Mouse (Mus musculus): ENCODE measurements around the gene Gbx1. TPM values are rescaled to one million over a fixed set of nuclear protein-coding genes. Genes with fewer than 3 reads are reported as not detected.
A peak's percentile ranks its signal among the peaks of the same experiment; 100 is the strongest.

Gbx1 gene
- polyA plus RNA-seq, 1 experiment from 2014 or later, result not detected

- H3K9ac ChIP-seq (ENCODE audit: low read length), result no peak overlapping the region
- peaks cover 34% of the 10 kb centered on the region; the same call in 1 of the 2 replicates for H3K36me3 ChIP-seq (ENCODE audit: control insufficient read depth, insufficient read depth, low read length)
- H3K9me3 ChIP-seq (replicated peaks; ENCODE audit: control insufficient read depth, low read length), result no peaks in the 10 kb centered on the region
- no peaks in the 10 kb centered on the region for H3K27me3 ChIP-seq (ENCODE audit: control insufficient read depth, insufficient read depth, low read length)
- no peaks in the 10 kb centered on the region for H3K4me1 ChIP-seq (ENCODE audit: control insufficient read depth, insufficient read depth, low read length)
- no peak overlapping the region for H3K4me2 ChIP-seq (ENCODE audit: low read depth, low read length)
- no peak overlapping the region for H3K4me3 ChIP-seq (replicated peaks; ENCODE audit: low read length)
- 82% methylated on average over 16 of the region's 16 CpGs for WGBS
- no peak for ATAC-seq (ENCODE audit: insufficient read depth, low FRiP score)
- no peak overlapping the region for H3K27ac ChIP-seq (ENCODE audit: low read length)
Measured at GRCm38 (mm10) chr5:24492546-24493285, 34.3 kb downstream of the Gbx1 start.

GRCm38 (mm10) chr5:24490413-24490920, 36.5 kb downstream of the Gbx1 start:
- Histone ChIP-seq H3K9me3 (replicated peaks; ENCODE audit: control insufficient read depth, low read length) (no peaks in the 10 kb centered on the region), H3K27me3 (ENCODE audit: control insufficient read depth, insufficient read depth, low read length) (no peaks in the 10 kb centered on the region), H3K9ac (ENCODE audit: low read length) (no peak overlapping the region), H3K4me1 (ENCODE audit: control insufficient read depth, insufficient read depth, low read length) (no peaks in the 10 kb centered on the region), H3K36me3 (ENCODE audit: control insufficient read depth, insufficient read depth, low read length) (peaks cover 39% of the 10 kb centered on the region), H3K4me3 (replicated peaks; ENCODE audit: low read length) (no peak overlapping the region), H3K27ac (ENCODE audit: low read length) (no peak overlapping the region), H3K4me2 (ENCODE audit: low read depth, low read length) (no peak overlapping the region)
- no peak for ATAC-seq (ENCODE audit: insufficient read depth, low FRiP score)
- WGBS, result 73% methylated on average over 14 of the region's 14 CpGs

GRCm38 (mm10) chr5:24486738-24487137, 40.3 kb downstream of the Gbx1 start:
- no peaks in the 10 kb centered on the region for H3K27me3 ChIP-seq (ENCODE audit: control insufficient read depth, insufficient read depth, low read length)
- H3K9ac ChIP-seq (ENCODE audit: low read length), result no peak overlapping the region
- no peak for ATAC-seq (ENCODE audit: insufficient read depth, low FRiP score)
- H3K36me3 ChIP-seq (ENCODE audit: control insufficient read depth, insufficient read depth, low read length), result peaks cover 23% of the 10 kb centered on the region
- H3K4me2 ChIP-seq (ENCODE audit: low read depth, low read length), result no peak overlapping the region
- WGBS, result 89% methylated on average over 5 of the region's 5 CpGs
- no peak overlapping the region for H3K27ac ChIP-seq (ENCODE audit: low read length)
- no peak overlapping the region for H3K4me3 ChIP-seq (replicated peaks; ENCODE audit: low read length)
- no peaks in the 10 kb centered on the region for H3K9me3 ChIP-seq (replicated peaks; ENCODE audit: control insufficient read depth, low read length)
- H3K4me1 ChIP-seq (ENCODE audit: control insufficient read depth, insufficient read depth, low read length), result peaks cover 4% of the 10 kb centered on the region; the same call in 1 of the 2 replicates

DNA sequence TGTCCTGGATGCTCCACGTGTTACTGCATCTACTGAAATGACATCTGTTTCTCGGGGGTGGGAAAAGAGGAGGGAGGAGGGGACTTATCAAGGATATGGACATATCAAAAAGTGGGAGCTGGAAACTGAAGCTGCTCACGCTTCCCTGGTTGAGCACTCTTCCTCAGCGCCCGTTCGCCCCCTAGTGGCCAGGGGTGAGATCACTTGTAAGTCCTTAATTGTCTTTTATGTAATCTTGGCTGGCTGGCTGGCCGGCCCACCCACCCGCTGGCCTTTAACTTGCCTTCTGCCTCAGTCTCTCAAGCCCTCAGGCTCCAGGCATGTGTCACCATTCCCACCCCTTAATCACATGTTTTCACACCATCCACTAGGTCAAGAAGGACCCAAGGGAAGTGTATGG, 40.9 kb downstream of the Gbx1 start:
- H3K27me3 ChIP-seq (ENCODE audit: control insufficient read depth, insufficient read depth, low read length), result no peaks in the 10 kb centered on the region
- no peak for ATAC-seq (ENCODE audit: insufficient read depth, low FRiP score)
- no peaks in the 10 kb centered on the region for H3K9me3 ChIP-seq (replicated peaks; ENCODE audit: control insufficient read depth, low read length)
- no peak overlapping the region for H3K9ac ChIP-seq (ENCODE audit: low read length)
- H3K4me2 ChIP-seq (ENCODE audit: low read depth, low read length), result no peak overlapping the region
- 3% methylated on average over 8 of the region's 8 CpGs for whole genome bisulfite sequencing
- no peak overlapping the region for H3K27ac ChIP-seq (ENCODE audit: low read length)
- peaks cover 18% of the 10 kb centered on the region for H3K36me3 ChIP-seq (ENCODE audit: control insufficient read depth, insufficient read depth, low read length)
- no peak overlapping the region for H3K4me3 ChIP-seq (replicated peaks; ENCODE audit: low read length)
- H3K4me1 ChIP-seq (ENCODE audit: control insufficient read depth, insufficient read depth, low read length), result peaks cover 4% of the 10 kb centered on the region; the same call in 1 of the 2 replicates

DNA sequence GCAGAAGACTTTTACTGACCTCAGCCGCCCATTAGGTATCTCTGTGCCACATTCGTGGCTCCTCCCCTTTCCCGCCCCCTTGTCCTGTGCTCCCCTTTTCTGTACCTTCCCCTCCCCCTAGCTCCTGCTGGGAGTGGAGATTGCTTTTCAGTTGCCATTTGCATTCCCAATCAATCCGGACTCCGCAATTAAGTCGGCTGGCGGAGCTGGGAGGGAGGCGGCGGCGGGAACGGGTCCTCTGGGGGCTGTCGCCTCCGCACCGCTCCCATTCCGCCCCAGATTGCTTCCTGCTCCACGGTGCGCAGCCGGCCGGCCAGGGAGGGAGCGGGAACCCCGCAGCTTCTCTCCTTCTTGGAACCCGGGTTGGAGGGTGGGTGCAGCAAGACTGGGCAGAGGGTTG, 42.0 kb downstream of the Gbx1 start:
- peaks cover 20% of the 10 kb centered on the region for H3K36me3 ChIP-seq (ENCODE audit: control insufficient read depth, insufficient read depth, low read length)
- H3K9ac ChIP-seq (ENCODE audit: low read length), result no peak overlapping the region
- 54% methylated on average over 22 of the region's 22 CpGs for WGBS

DNA sequence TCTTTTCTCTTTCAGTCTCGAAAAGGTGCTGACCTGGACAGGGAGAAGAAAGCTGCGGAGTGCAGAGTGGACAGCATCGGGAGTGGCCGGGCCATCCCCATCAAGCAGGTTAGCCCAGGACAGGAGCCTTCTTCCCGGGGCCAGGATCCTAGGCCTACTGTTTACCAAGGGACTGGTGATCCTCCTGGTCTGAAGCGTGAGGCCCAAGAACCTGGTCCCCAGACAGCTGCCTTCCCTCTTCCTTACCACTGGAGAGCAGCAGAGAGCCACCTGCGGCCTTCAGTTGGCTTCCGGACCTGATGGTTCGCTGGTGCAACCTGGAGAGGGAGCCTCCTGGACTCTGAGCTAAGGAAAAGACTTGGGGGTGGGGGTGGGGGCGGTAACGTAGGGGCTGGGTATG, 43.7 kb downstream of the Gbx1 start:
- peaks cover 4% of the 10 kb centered on the region; the same call in 1 of the 2 replicates for H3K4me1 ChIP-seq (ENCODE audit: control insufficient read depth, insufficient read depth, low read length)
- no peak overlapping the region for H3K4me2 ChIP-seq (ENCODE audit: low read depth, low read length)
- H3K36me3 ChIP-seq (ENCODE audit: control insufficient read depth, insufficient read depth, low read length), result peaks cover 19% of the 10 kb centered on the region
- peak; percentile 25; the same call in 1 of the 2 replicates for ATAC-seq (ENCODE audit: insufficient read depth, low FRiP score)
- H3K27me3 ChIP-seq (ENCODE audit: control insufficient read depth, insufficient read depth, low read length), result no peaks in the 10 kb centered on the region
- H3K27ac ChIP-seq (ENCODE audit: low read length), result no peak overlapping the region
- H3K4me3 ChIP-seq (replicated peaks; ENCODE audit: low read length), result no peak overlapping the region
- no peaks in the 10 kb centered on the region for H3K9me3 ChIP-seq (replicated peaks; ENCODE audit: control insufficient read depth, low read length)
- H3K9ac ChIP-seq (ENCODE audit: low read length), result no peak overlapping the region
- WGBS, result 28% methylated on average over 11 of the region's 11 CpGs

More for the DNA sequence above, 42.0 kb downstream of the Gbx1 start:
- Histone ChIP-seq H3K27me3 (ENCODE audit: control insufficient read depth, insufficient read depth, low read length) (no peaks in the 10 kb centered on the region), H3K4me2 (ENCODE audit: low read depth, low read length) (no peak overlapping the region), H3K4me3 (replicated peaks; ENCODE audit: low read length) (no peak overlapping the region), H3K4me1 (ENCODE audit: control insufficient read depth, insufficient read depth, low read length) (peaks cover 4% of the 10 kb centered on the region; the same call in 1 of the 2 replicates), H3K27ac (ENCODE audit: low read length) (no peak overlapping the region), H3K9me3 (replicated peaks; ENCODE audit: control insufficient read depth, low read length) (no peaks in the 10 kb centered on the region)
- no peak for ATAC-seq (ENCODE audit: insufficient read depth, low FRiP score)

GRCm38 (mm10) chr5:24482247-24483079, 44.5 kb downstream of the Gbx1 start:
- Histone ChIP-seq H3K9ac (ENCODE audit: low read length) (0 out of 2 replicates have a peak overlapping the region, but pooled peaks have one; percentile 2), H3K27me3 (ENCODE audit: control insufficient read depth, insufficient read depth, low read length) (no peaks in the 10 kb centered on the region), H3K4me2 (ENCODE audit: low read depth, low read length) (no peak overlapping the region), H3K9me3 (replicated peaks; ENCODE audit: control insufficient read depth, low read length) (no peaks in the 10 kb centered on the region), H3K4me3 (replicated peaks; ENCODE audit: low read length) (no peak overlapping the region), H3K4me1 (ENCODE audit: control insufficient read depth, insufficient read depth, low read length) (peaks cover 4% of the 10 kb centered on the region; the same call in 1 of the 2 replicates), H3K36me3 (ENCODE audit: control insufficient read depth, insufficient read depth, low read length) (peaks cover 18% of the 10 kb centered on the region), H3K27ac (ENCODE audit: low read length) (no peak overlapping the region)
- peak; percentile 20; the same call in 1 of the 2 replicates for ATAC-seq (ENCODE audit: insufficient read depth, low FRiP score)
- WGBS, result 55% methylated on average over 41 of the region's 41 CpGs

DNA sequence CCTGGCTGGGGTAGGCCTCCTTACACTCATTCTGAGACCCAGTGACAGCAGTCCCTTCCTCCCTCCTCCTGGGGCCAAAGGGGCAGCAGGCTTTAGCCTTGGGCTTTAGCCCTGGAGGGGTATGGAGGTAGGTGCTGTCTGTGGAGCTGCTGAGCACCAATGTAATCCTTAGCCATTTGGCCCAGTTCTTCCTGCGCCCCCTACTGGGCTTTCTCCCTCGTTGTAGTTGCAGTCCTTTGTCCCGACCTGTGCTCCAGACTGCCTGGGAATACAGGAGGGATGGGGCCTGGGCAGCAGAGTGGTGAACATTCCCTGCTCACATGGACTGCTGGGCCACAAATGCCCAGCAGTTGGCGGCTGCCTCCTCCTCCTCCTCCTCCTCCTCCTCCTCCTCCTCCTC, 45.4 kb downstream of the Gbx1 start:
- Histone ChIP-seq H3K9me3 (replicated peaks; ENCODE audit: control insufficient read depth, low read length) (no peaks in the 10 kb centered on the region), H3K4me1 (ENCODE audit: control insufficient read depth, insufficient read depth, low read length) (peaks cover 4% of the 10 kb centered on the region; the same call in 1 of the 2 replicates), H3K27me3 (ENCODE audit: control insufficient read depth, insufficient read depth, low read length) (no peaks in the 10 kb centered on the region), H3K9ac (ENCODE audit: low read length) (no peak overlapping the region), H3K27ac (ENCODE audit: low read length) (no peak overlapping the region), H3K4me2 (ENCODE audit: low read depth, low read length) (no peak overlapping the region), H3K36me3 (ENCODE audit: control insufficient read depth, insufficient read depth, low read length) (peaks cover 16% of the 10 kb centered on the region), H3K4me3 (replicated peaks; ENCODE audit: low read length) (no peak overlapping the region)
- WGBS, result 15% methylated on average over 4 of the region's 4 CpGs
- peak; percentile 38; the same call in 1 of the 2 replicates for ATAC-seq (ENCODE audit: insufficient read depth, low FRiP score)

DNA sequence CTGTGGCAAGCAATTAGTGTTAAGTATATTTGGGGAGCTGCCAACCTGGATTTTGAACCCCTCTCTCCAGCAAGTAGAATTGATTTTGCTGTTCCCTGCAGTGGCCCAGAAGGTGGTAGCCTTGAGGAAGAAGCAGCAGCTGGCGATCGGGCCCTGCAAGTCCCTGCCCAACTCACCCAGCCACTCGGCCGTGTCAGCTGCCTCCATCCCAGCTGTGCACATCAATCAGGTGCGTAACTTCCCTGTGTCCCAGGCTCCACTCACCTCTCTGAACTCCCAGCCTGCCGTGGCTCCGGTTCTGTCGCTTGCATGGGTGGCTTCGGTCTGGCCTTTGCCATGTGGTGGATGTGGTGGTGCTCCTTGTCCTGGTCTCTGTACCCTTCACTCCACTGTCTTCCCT, 49.1 kb downstream of the Gbx1 start:
- 83% methylated on average over 9 of the region's 9 CpGs for WGBS
- Histone ChIP-seq H3K9ac (ENCODE audit: low read length) (no peak overlapping the region), H3K27ac (ENCODE audit: low read length) (no peak overlapping the region), H3K4me3 (replicated peaks; ENCODE audit: low read length) (no peak overlapping the region), H3K4me1 (ENCODE audit: control insufficient read depth, insufficient read depth, low read length) (peaks cover 18% of the 10 kb centered on the region), H3K36me3 (ENCODE audit: control insufficient read depth, insufficient read depth, low read length) (peaks cover 16% of the 10 kb centered on the region), H3K4me2 (ENCODE audit: low read depth, low read length) (no peak overlapping the region), H3K9me3 (replicated peaks; ENCODE audit: control insufficient read depth, low read length) (no peaks in the 10 kb centered on the region), H3K27me3 (ENCODE audit: control insufficient read depth, insufficient read depth, low read length) (no peaks in the 10 kb centered on the region)
- ATAC-seq (ENCODE audit: insufficient read depth, low FRiP score), result no peak

Measured in stomach, embryonic 16.5 days (tissue).